17 mouse cellular contexts compared by ENCODE assay signal in genomic region chr6:83004309-83004708, GRCm38 (mm10). TPM values are rescaled to one million over a fixed set of nuclear protein-coding genes. Genes with fewer than 3 reads are reported as not detected.
DNase-seq lines count a peak whose midpoint lies in the region; ATAC-seq and TF ChIP-seq lines count a peak whose summit lies in the region.
"Had no signal": no experiment of that assay in that cellular context is flagged by ENCODE, and none has a peak within 500 bp of the region (broad histone marks: within the 10 kb centered on the region; RNA-seq: fewer than 3 reads in every experiment).

No protein-coding gene starts in this region.

- no peak for TF ChIP-seq EP300 in liver, postnatal 0 days (IDR thresholded peaks at IDR 0.05; ENCODE audit: low read depth)

- peaks cover 18% of the 10 kb centered on the region for H3K4me1 ChIP-seq in heart, embryonic 13.5 days
- H3K4me1 ChIP-seq in megakaryocyte, embryonic 14.5 days, result peaks cover 89% of the 10 kb centered on the region
- H3K4me1 ChIP-seq in brown adipose tissue, adult 24 weeks (ENCODE audit: control insufficient read depth, insufficient read depth, insufficient read length, low read length), result peaks cover 2% of the 10 kb centered on the region; the same call in 1 of the 2 replicates
- H3K4me1 ChIP-seq in liver, postnatal 0 days (ENCODE audit: insufficient read depth), result peaks cover 32% of the 10 kb centered on the region
- no peaks in the 10 kb centered on the region for H3K4me1 ChIP-seq in forebrain, embryonic 13.5 days
- H3K4me1 ChIP-seq: midbrain, embryonic 13.5 days; neural tube, embryonic 15.5 days had no signal

- no peak for ATAC-seq in heart, embryonic 13.5 days (ENCODE audit: extremely low read depth, insufficient number of reproducible peaks, low FRiP score, low TSS enrichment)
- no peak for ATAC-seq in megakaryocyte, adult 5-6 weeks (ENCODE audit: poor library complexity, severe bottlenecking)
- ATAC-seq in liver, postnatal 0 days, result no peak
- ATAC-seq in forebrain, embryonic 13.5 days, result no peak
- ATAC-seq: forebrain, postnatal 0 days; midbrain, embryonic 13.5 days had no signal

- no peaks in the 10 kb centered on the region for H3K36me3 ChIP-seq in heart, embryonic 13.5 days
- no peaks in the 10 kb centered on the region for H3K36me3 ChIP-seq in megakaryocyte, embryonic 14.5 days (replicated peaks; ENCODE audit: low read length)
- H3K36me3 ChIP-seq in liver, postnatal 0 days (replicated peaks; ENCODE audit: insufficient read depth, low read length), result no peaks in the 10 kb centered on the region
- H3K36me3 ChIP-seq in forebrain, embryonic 13.5 days (ENCODE audit: poor library complexity, severe bottlenecking), result no peaks in the 10 kb centered on the region
- H3K36me3 ChIP-seq: hindbrain, embryonic 10.5 days; limb, embryonic 15.5 days; midbrain, embryonic 13.5 days; neural tube, embryonic 15.5 days had no signal

- DNase-seq in heart, postnatal 4 days, result no peak
- no peak for DNase-seq in liver, postnatal 0 days
- DNase-seq in urinary bladder, postnatal 36 days (ENCODE audit: low spot score in 2 of 2), result no peak
- DNase-seq: cerebellum, postnatal 14 days; forebrain, postnatal 0 days; gastrocnemius, postnatal 10 days; thymus, postnatal 25 days had no signal

- no peaks in the 10 kb centered on the region for H3K9me3 ChIP-seq in heart, embryonic 13.5 days
- no peaks in the 10 kb centered on the region for H3K9me3 ChIP-seq in megakaryocyte, embryonic 14.5 days
- H3K9me3 ChIP-seq in liver, postnatal 0 days (ENCODE audit: low read length), result no peaks in the 10 kb centered on the region
- H3K9me3 ChIP-seq in forebrain, embryonic 13.5 days (replicated peaks), result no peaks in the 10 kb centered on the region
- H3K9me3 ChIP-seq: hindbrain, embryonic 10.5 days; limb, embryonic 15.5 days; midbrain, embryonic 13.5 days; neural tube, embryonic 15.5 days had no signal

- peaks cover under 1% of the 10 kb centered on the region; the same call in 1 of the 2 replicates for H3K27me3 ChIP-seq in heart, embryonic 13.5 days (replicated peaks)
- no peaks in the 10 kb centered on the region for H3K27me3 ChIP-seq in megakaryocyte, embryonic 14.5 days (replicated peaks)
- no peaks in the 10 kb centered on the region for H3K27me3 ChIP-seq in liver, postnatal 0 days (ENCODE audit: insufficient read depth, low read length)
- H3K27me3 ChIP-seq in forebrain, embryonic 13.5 days, result peaks cover 4% of the 10 kb centered on the region; the same call in 1 of the 2 replicates
- H3K27me3 ChIP-seq: limb, embryonic 15.5 days; midbrain, embryonic 13.5 days; neural tube, embryonic 15.5 days had no signal

- peak overlapping the region; percentile 62 for H3K27ac ChIP-seq in heart, embryonic 13.5 days (replicated peaks)
- peak overlapping the region; percentile 60 for H3K27ac ChIP-seq in brown adipose tissue, adult 24 weeks (replicated peaks; ENCODE audit: low read depth, low read length)
- H3K27ac ChIP-seq in liver, postnatal 0 days (ENCODE audit: low read depth), result peak overlapping the region; percentile 69
- H3K27ac ChIP-seq in forebrain, embryonic 13.5 days, result no peak overlapping the region
- H3K27ac ChIP-seq: hindbrain, embryonic 10.5 days; limb, embryonic 15.5 days; midbrain, embryonic 13.5 days; neural tube, embryonic 15.5 days had no signal

- H3K9ac ChIP-seq in heart, embryonic 13.5 days, result peak overlapping the region; percentile 50; the same call in 1 of the 2 replicates
- H3K9ac ChIP-seq in liver, postnatal 0 days (replicated peaks), result no peak overlapping the region; the same call in 1 of the 2 replicates
- H3K9ac ChIP-seq in forebrain, embryonic 13.5 days, result no peak overlapping the region
- H3K9ac ChIP-seq: forebrain, postnatal 0 days; limb, embryonic 15.5 days; midbrain, embryonic 13.5 days; neural tube, embryonic 15.5 days had no signal

- TF ChIP-seq CTCF in liver, postnatal 0 days (IDR thresholded peaks at IDR 0.05; ENCODE audit: low read depth), result no peak

- H3K4me3 ChIP-seq in heart, embryonic 13.5 days, result no peak overlapping the region
- H3K4me3 ChIP-seq in megakaryocyte, embryonic 14.5 days (replicated peaks), result peak overlapping the region; percentile 85
- H3K4me3 ChIP-seq in brown adipose tissue, adult 24 weeks (ENCODE audit: insufficient read depth, low read depth, low read length), result peak overlapping the region; percentile 20; the same call in 1 of the 2 replicates
- H3K4me3 ChIP-seq in liver, postnatal 0 days (ENCODE audit: low read depth, low read length), result peak overlapping the region; percentile 17; the same call in 1 of the 2 replicates
- H3K4me3 ChIP-seq in forebrain, embryonic 13.5 days, result no peak overlapping the region
- H3K4me3 ChIP-seq: hindbrain, embryonic 10.5 days; limb, embryonic 15.5 days; midbrain, embryonic 13.5 days; myocyte; neural tube, embryonic 15.5 days had no signal

- H3K4me2 ChIP-seq in heart, embryonic 13.5 days, result peak overlapping the region; percentile 27
- peak overlapping the region; percentile 56 for H3K4me2 ChIP-seq in liver, postnatal 0 days (ENCODE audit: low read depth, low read length)
- H3K4me2 ChIP-seq in forebrain, embryonic 13.5 days, result no peak overlapping the region
- H3K4me2 ChIP-seq: limb, embryonic 15.5 days; midbrain, embryonic 13.5 days; neural tube, embryonic 15.5 days had no signal

- 72% methylated on average over 2 of the region's 2 CpGs for WGBS in heart, embryonic 13.5 days
- 54% methylated on average over 2 of the region's 2 CpGs for WGBS in liver, postnatal 0 days (ENCODE audit: insufficient replicate concordance)
- WGBS in forebrain, embryonic 13.5 days, result 79% methylated on average over 2 of the region's 2 CpGs

RNA-seq across cellular contexts. Expression of gene Dok1, which starts 29.0 kb away (rescaled TPM):
- 7.6 and 9.3 TPM in 2 replicates for polyA plus RNA-seq in heart, embryonic 13.5 days (2015; fragmentation: Nextera tagmentation; extraction: Ambion mirVana)
- 1 to 10 TPM; 5.3 to 6.1 TPM for total RNA-seq in heart, postnatal 4 days (2021)
- polyA plus RNA-seq in megakaryocyte, embryonic 14.5 days (2012; ENCODE audit: insufficient read depth, low replicate concordance), result 159 and 256 TPM in 2 replicates
- 10.2 and 12.3 TPM in 2 replicates for total RNA-seq in megakaryocyte, adult 5-6 weeks (2015)
- 23.5 and 26.8 TPM in 2 replicates for total RNA-seq in megakaryocyte, adult 5-6 weeks (2017)
- 1.3 and 1.5 TPM in 2 replicates for polyA plus RNA-seq in brown adipose tissue, adult 24 weeks (2012; ENCODE audit: insufficient read depth, insufficient read length, missing spikeins)
- 11.3 and 11.8 TPM in 2 replicates for polyA plus RNA-seq in liver, postnatal 0 days (2015; fragmentation: Nextera tagmentation; extraction: Ambion mirVana)
- polyA plus RNA-seq in forebrain, embryonic 13.5 days (2015; fragmentation: Nextera tagmentation; extraction: Ambion mirVana), result 2.8 and 3.8 TPM in 2 replicates

RNA-seq across cellular contexts. Expression of gene Loxl3, which starts 29.7 kb away (rescaled TPM):
- polyA plus RNA-seq in heart, embryonic 13.5 days (2015; fragmentation: Nextera tagmentation; extraction: Ambion mirVana), result 6.9 and 7.1 TPM in 2 replicates
- 1 to 10 TPM; 4.7 to 6.0 TPM for total RNA-seq in heart, postnatal 4 days (2021)
- polyA plus RNA-seq in megakaryocyte, embryonic 14.5 days (2012; ENCODE audit: insufficient read depth, low replicate concordance), result 0.40 and 4.2 TPM in 2 replicates
- 0.30 and 0.65 TPM in 2 replicates for total RNA-seq in megakaryocyte, adult 5-6 weeks (2015)
- 0.44 and 1.4 TPM in 2 replicates for total RNA-seq in megakaryocyte, adult 5-6 weeks (2017)
- 0.63 and 1.6 TPM in 2 replicates for polyA plus RNA-seq in brown adipose tissue, adult 24 weeks (2012; ENCODE audit: insufficient read depth, insufficient read length, missing spikeins)
- polyA plus RNA-seq in liver, postnatal 0 days (2015; fragmentation: Nextera tagmentation; extraction: Ambion mirVana), result 1.2 and 1.7 TPM in 2 replicates
- polyA plus RNA-seq in forebrain, embryonic 13.5 days (2015; fragmentation: Nextera tagmentation; extraction: Ambion mirVana), result 5.4 and 6.2 TPM in 2 replicates

RNA-seq across cellular contexts. Expression of gene Aup1, which starts 50.0 kb away (rescaled TPM):
- polyA plus RNA-seq in heart, embryonic 13.5 days (2015; fragmentation: Nextera tagmentation; extraction: Ambion mirVana), result 120 and 123 TPM in 2 replicates
- 10 to 100 TPM; 84.1 to 88.4 TPM for total RNA-seq in heart, postnatal 4 days (2021)
- polyA plus RNA-seq in megakaryocyte, embryonic 14.5 days (2012; ENCODE audit: insufficient read depth, low replicate concordance), result 1,695 and 4,915 TPM in 2 replicates
- total RNA-seq in megakaryocyte, adult 5-6 weeks (2015), result 156 and 191 TPM in 2 replicates
- 143 and 168 TPM in 2 replicates for total RNA-seq in megakaryocyte, adult 5-6 weeks (2017)
- polyA plus RNA-seq in brown adipose tissue, adult 24 weeks (2012; ENCODE audit: insufficient read depth, insufficient read length, missing spikeins), result 78.0 and 97.2 TPM in 2 replicates
- 175 and 180 TPM in 2 replicates for polyA plus RNA-seq in liver, postnatal 0 days (2015; fragmentation: Nextera tagmentation; extraction: Ambion mirVana)
- 144 and 154 TPM in 2 replicates for polyA plus RNA-seq in forebrain, embryonic 13.5 days (2015; fragmentation: Nextera tagmentation; extraction: Ambion mirVana)

RNA-seq across cellular contexts. Expression of gene Htra2, which starts 50.8 kb away (rescaled TPM):
- polyA plus RNA-seq in heart, embryonic 13.5 days (2015; fragmentation: Nextera tagmentation; extraction: Ambion mirVana), result 80.2 and 94.2 TPM in 2 replicates
- 10 to 100 TPM; 42.6 to 43.5 TPM for total RNA-seq in heart, postnatal 4 days (2021)
- polyA plus RNA-seq in megakaryocyte, embryonic 14.5 days (2012; ENCODE audit: insufficient read depth, low replicate concordance), result 27.7 and 49.5 TPM in 2 replicates
- 53.9 and 55.6 TPM in 2 replicates for total RNA-seq in megakaryocyte, adult 5-6 weeks (2015)
- total RNA-seq in megakaryocyte, adult 5-6 weeks (2017), result 34.1 and 41.4 TPM in 2 replicates
- polyA plus RNA-seq in brown adipose tissue, adult 24 weeks (2012; ENCODE audit: insufficient read depth, insufficient read length, missing spikeins), result 42.8 and 48.9 TPM in 2 replicates
- polyA plus RNA-seq in liver, postnatal 0 days (2015; fragmentation: Nextera tagmentation; extraction: Ambion mirVana), result 33.8 and 34.7 TPM in 2 replicates
- polyA plus RNA-seq in forebrain, embryonic 13.5 days (2015; fragmentation: Nextera tagmentation; extraction: Ambion mirVana), result 60.6 and 65.8 TPM in 2 replicates

RNA-seq across cellular contexts. Expression of gene Dqx1, which starts 53.3 kb away (rescaled TPM):
- 0.41 and 0.62 TPM in 2 replicates for polyA plus RNA-seq in heart, embryonic 13.5 days (2015; fragmentation: Nextera tagmentation; extraction: Ambion mirVana)
- total RNA-seq in heart, postnatal 4 days (2021), result under 1 TPM; 0.59 to 0.62 TPM
- polyA plus RNA-seq in megakaryocyte, embryonic 14.5 days (2012; ENCODE audit: insufficient read depth, low replicate concordance), result 0.22 TPM in 1 of 2 replicates, not detected in the other
- total RNA-seq in megakaryocyte, adult 5-6 weeks (2015), result 2.2 and 2.3 TPM in 2 replicates
- total RNA-seq in megakaryocyte, adult 5-6 weeks (2017), result 0.62 and 1.2 TPM in 2 replicates
- 0.79 TPM in 1 of 2 replicates, not detected in the other for polyA plus RNA-seq in brown adipose tissue, adult 24 weeks (2012; ENCODE audit: insufficient read depth, insufficient read length, missing spikeins)
- 7.5 and 8.2 TPM in 2 replicates for polyA plus RNA-seq in liver, postnatal 0 days (2015; fragmentation: Nextera tagmentation; extraction: Ambion mirVana)
- 0.53 and 0.59 TPM in 2 replicates for polyA plus RNA-seq in forebrain, embryonic 13.5 days (2015; fragmentation: Nextera tagmentation; extraction: Ambion mirVana)

Comparison
In these comparisons a context has a peak if more than half of its experiments do, and no peak if none do; other contexts are left out.
1. H3K4me3 ChIP-seq: peak in megakaryocyte, embryonic 14.5 days (single experiment), brown adipose tissue, adult 24 weeks (single experiment) and liver, postnatal 0 days (single experiment); none in heart, embryonic 13.5 days (single experiment) and forebrain, embryonic 13.5 days (single experiment).
2. RNA of gene Dok1, which starts 29.0 kb away (polyA plus RNA-seq): 159 to 256 TPM in megakaryocyte, embryonic 14.5 days; 11.3 to 11.8 TPM in liver, postnatal 0 days, 7.6 to 9.3 TPM in heart, embryonic 13.5 days, 2.8 to 3.8 TPM in forebrain, embryonic 13.5 days and 1.3 to 1.5 TPM in brown adipose tissue, adult 24 weeks; every median in the first group is over 10 times any median in the second.